Mouse (Mus musculus) left cerebral cortex, postnatal 36 days (tissue): Measurements from ENCODE around the gene Tspan9. TPM values are rescaled to one million over a fixed set of nuclear protein-coding genes. Genes with fewer than 3 reads are reported as not detected.

Source experiments
- DNase-seq, 2 experiments: peaks; one replicate each; pipeline ENCODE4 v3.0.0; 2021 to 2022; ENCODE audit warnings: low spot score in 2 of 2, mixed read lengths in 1 of 2
- intact Hi-C: fragments of 180-260 bp; cut with DNase I; formaldehyde crosslinking; loops from one replicate; pipeline ENCODE4 v1.15.1; 2025
- total RNA-seq, 2 experiments: library from RNA; stranded (reverse); gene quantifications; 2 replicates each; pipeline ENCODE4 v1.2.3; 2021

The Tspan9 gene
- total RNA-seq = 10 to 100 TPM; 47.5 to 62.9 TPM

GRCm38 (mm10) chr6:128143390-128144020 lies at the start of gene Tspan9:
TSS of gene Tspan9 (minus strand) at chr6:128143594.
- intact Hi-C loops = loop anchor here (2.0 to 5.0 kb wide), 3 partner anchors 46 to 173 kb away; no protein-coding TSS in a partner anchor
- DNase-seq = peak; percentile 54 to 56

- intact Hi-C loops = no loop called here
- DNase-seq = no peak
Measured at GRCm38 (mm10) chr6:128183521-128183920, 40.1 kb upstream of the Tspan9 start.

GRCm38 (mm10) chr6:128181176-128181575 lies 37.8 kb upstream of the Tspan9 start:
- intact Hi-C loops = no loop called here

GRCm38 (mm10) chr6:128179651-128180050 lies 36.3 kb upstream of the Tspan9 start:
- intact Hi-C loops = no loop called here
- DNase-seq = no peak

More at GRCm38 (mm10) chr6:128181176-128181575, 37.8 kb upstream of the Tspan9 start:
- no peak for DNase-seq

GRCm38 (mm10) chr6:128179247-128179646 lies 35.9 kb upstream of the Tspan9 start:
- intact Hi-C loops = no loop called here

GRCm38 (mm10) chr6:128178681-128179080 lies 35.3 kb upstream of the Tspan9 start:
- DNase-seq = no peak
- intact Hi-C loops = no loop called here

More at GRCm38 (mm10) chr6:128179247-128179646, 35.9 kb upstream of the Tspan9 start:
- DNase-seq = no peak

- intact Hi-C loops = no loop called here
- DNase-seq = no peak
Measured at GRCm38 (mm10) chr6:128168785-128169679, 25.6 kb upstream of the Tspan9 start.

- DNase-seq = no peak
- intact Hi-C loops = no loop called here
Measured at GRCm38 (mm10) chr6:128165564-128165963, 22.2 kb upstream of the Tspan9 start.

- intact Hi-C loops = no loop called here
Measured at GRCm38 (mm10) chr6:128164632-128165031, 21.2 kb upstream of the Tspan9 start.

GRCm38 (mm10) chr6:128159092-128159491 lies 15.7 kb upstream of the Tspan9 start:
- peak in 1 of 2 experiments; percentile 28 for DNase-seq
- intact Hi-C loops = no loop called here

More at GRCm38 (mm10) chr6:128164632-128165031, 21.2 kb upstream of the Tspan9 start:
- no peak for DNase-seq

GRCm38 (mm10) chr6:128158031-128158430 lies 14.6 kb upstream of the Tspan9 start:
- DNase-seq = no peak
- intact Hi-C loops = no loop called here

- DNase-seq = no peak
- intact Hi-C loops = no loop called here
Measured at GRCm38 (mm10) chr6:128156476-128156875, 13.1 kb upstream of the Tspan9 start.

GRCm38 (mm10) chr6:128155935-128156334 lies 12.5 kb upstream of the Tspan9 start:
- no peak for DNase-seq
- intact Hi-C loops = no loop called here

- peak; percentile 35 to 62 for DNase-seq
- intact Hi-C loops = loop anchor here (2.0 kb wide), 2 partner anchors 111 to 175 kb away; no protein-coding TSS in a partner anchor
Measured at GRCm38 (mm10) chr6:128145765-128146164, 2.4 kb upstream of the Tspan9 start.

GRCm38 (mm10) chr6:128142369-128143278 lies 770 bp downstream of the Tspan9 start:
- intact Hi-C loops = loop anchor here (5.0 kb wide), 1 partner anchor 45 kb away; no protein-coding TSS in a partner anchor
- peak in 1 of 2 experiments; percentile 31 for DNase-seq

GRCm38 (mm10) chr6:128140724-128141123 lies 2.7 kb downstream of the Tspan9 start:
- intact Hi-C loops = loop anchor here (5.0 kb wide), 1 partner anchor 43 kb away; no protein-coding TSS in a partner anchor
- DNase-seq = no peak

- no peak for DNase-seq
- intact Hi-C loops = no loop called here
Measured at GRCm38 (mm10) chr6:128137855-128138254, 5.5 kb downstream of the Tspan9 start.

- no peak for DNase-seq
- intact Hi-C loops = no loop called here
Measured at GRCm38 (mm10) chr6:128136654-128137053, 6.7 kb downstream of the Tspan9 start.

GRCm38 (mm10) chr6:128135459-128135858 lies 7.9 kb downstream of the Tspan9 start:
- no peak for DNase-seq
- intact Hi-C loops = no loop called here
